Mouse (Mus musculus) heart, postnatal 36 days (tissue): ENCODE data around the gene Gusb. TPM values are rescaled to one million over a fixed set of nuclear protein-coding genes. Genes with fewer than 3 reads are reported as not detected.

Experiments
- DNase-seq, 2 experiments: peaks; one replicate each; pipeline ENCODE4 v3.0.0; 2021 to 2022
- intact Hi-C: fragments of 180-260 bp; cut with DNase I; formaldehyde crosslinking; loops from one replicate; pipeline ENCODE4 v1.15.1; 2025
- total RNA-seq, 2 experiments: library from RNA; stranded (reverse); gene quantifications; 2 replicates each; pipeline ENCODE4 v1.2.3; 2021

Gusb gene
- total RNA-seq, 2 experiments from 2014 or later: 13.3 to 15.6 TPM

DNA sequence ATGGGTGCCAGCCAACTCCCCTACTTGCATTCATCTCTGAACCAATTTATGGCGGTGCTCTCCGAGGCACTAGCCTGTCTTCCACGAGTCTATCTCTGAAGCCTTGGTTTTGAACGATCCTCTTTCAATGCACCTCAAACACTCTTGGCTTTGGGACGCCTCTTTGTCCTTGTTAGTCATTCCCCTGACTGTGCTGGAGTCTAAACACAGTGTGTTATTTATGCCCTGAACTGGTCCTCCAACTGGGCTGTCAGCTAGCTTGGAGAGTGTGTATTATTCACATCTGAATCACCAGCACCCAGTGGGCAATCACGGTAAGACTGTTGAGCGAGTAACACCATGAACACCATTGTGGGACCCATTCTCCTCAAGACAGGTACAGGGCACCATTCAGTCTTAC is 24.8 kb upstream of the Gusb start:
- DNase-seq: no peak
- intact Hi-C loops: loop anchor here (5.0 kb wide), 2 partner anchors 50 to 195 kb away; no protein-coding TSS in a partner anchor

DNA sequence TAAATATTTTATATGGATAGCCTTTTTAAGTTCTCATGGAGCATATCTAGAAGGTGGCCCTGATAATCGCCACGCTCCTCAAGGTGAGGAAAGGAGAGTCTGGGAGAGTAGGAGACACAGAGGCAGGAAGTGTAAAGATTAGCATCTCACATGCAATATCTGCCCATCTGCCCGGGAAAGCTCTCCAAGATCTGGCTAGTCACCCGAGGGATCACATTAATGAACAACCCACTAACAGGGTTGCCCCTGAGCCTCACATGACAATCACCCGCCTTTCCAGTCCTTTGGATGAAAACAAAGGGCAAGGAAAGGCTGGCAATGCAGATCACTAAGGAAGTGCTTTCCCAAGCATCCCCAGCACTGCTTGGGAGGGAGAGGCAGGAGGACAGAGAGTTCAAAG is 24.3 kb upstream of the Gusb start:
- no peak for DNase-seq
- intact Hi-C loops: loop anchor here (5.0 kb wide), 2 partner anchors 50 to 195 kb away; no protein-coding TSS in a partner anchor

DNA sequence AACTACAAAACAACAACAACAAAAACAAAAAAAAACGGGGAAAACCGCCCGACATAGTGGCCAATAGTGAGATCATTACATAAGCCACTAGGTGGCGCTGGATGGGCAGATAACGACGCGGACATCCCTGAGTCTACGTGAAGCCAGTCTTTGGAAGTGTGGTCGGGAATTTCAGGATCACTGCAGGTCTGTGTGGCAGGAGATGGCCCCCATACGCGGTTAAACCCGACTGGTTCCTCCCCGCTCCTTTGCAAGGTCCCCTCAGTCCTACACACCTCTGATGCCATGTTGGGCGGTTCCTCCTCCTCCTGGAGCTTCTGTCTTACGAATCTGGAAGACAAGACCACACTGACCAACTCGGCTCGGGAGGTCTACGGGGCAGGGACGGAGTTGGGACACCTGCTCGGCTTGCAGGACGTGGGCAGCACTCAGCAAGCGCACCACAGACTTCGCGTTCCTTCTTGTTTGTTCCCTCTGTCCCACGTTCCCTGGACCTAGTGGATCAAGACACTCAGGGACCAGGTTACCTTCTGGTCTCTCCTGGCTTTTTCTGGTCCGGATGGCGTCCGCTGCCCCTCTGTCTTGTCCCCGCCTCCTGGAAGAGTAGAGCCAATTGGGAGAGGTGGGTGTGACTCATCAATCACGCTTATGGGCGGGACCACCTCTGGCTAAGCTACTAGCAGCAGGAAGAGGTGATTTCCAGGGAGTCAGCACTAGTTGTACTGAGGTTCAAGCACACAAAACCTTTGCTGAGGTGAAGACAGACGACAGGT is 21.1 kb upstream of the Gusb start:
- peak; percentile 81 for DNase-seq
- intact Hi-C loops: loop anchor here (1.0 to 2.0 kb wide), 3 partner anchors 14 to 139 kb away; no protein-coding TSS in a partner anchor

DNA sequence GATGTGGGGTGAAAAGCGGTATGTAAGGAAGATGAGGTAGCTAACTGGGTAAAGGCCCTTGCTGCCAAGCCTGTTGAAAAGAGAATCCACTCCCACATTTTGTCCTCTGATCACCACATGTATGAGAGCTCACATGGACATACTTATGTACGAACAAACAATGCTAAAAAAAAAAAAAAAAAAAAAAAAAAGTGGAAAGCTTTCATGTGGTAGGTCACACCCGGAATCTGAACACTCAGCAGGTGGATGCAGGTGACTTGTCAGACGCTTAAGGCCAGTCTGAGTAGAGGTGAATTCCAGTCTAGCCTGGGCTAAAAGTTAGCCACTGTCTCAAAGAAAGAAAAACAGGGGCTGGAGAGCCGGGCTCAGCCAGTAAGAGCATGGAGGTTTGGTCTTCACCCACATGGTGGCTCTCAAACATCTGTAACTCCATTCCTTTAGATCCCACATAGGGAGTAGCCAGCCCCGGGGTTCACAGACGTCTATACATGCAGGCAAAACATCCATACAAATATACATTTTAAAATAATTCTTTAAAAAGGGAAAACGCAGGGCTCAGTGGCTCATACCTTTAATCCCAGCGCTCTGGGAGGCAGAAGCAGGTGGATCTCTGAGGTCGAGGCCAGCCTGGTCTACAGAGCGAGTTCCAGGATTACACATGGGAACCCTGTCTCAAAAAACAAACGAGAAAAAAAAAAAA is 20.4 kb upstream of the Gusb start:
- no peak for DNase-seq
- intact Hi-C loops: loop anchor here (1.0 to 2.0 kb wide), 3 partner anchors 15 to 140 kb away; no protein-coding TSS in a partner anchor

DNA sequence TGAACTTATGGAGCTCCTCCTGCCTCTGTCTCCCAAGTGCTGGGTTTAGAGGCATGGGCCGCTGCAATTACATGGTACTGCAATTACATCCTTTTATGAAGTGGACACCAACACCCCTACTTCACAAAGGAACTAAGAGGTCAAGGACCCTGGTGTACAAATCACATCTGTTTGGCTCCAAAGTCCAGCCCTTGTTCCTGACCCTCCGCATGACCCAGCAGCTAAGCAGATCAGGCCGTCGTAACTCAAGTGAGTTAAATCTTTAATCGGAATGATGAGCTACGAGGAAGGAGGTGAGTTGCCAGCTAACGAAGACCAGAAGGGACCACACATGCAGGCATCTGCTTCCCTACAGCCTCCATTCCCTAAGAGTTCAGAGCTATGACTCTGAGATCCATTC is 19.5 kb upstream of the Gusb start:
- intact Hi-C loops: loop anchor here (2.0 kb wide), 1 partner anchor 116 kb away; no protein-coding TSS in a partner anchor
- DNase-seq: no peak

DNA sequence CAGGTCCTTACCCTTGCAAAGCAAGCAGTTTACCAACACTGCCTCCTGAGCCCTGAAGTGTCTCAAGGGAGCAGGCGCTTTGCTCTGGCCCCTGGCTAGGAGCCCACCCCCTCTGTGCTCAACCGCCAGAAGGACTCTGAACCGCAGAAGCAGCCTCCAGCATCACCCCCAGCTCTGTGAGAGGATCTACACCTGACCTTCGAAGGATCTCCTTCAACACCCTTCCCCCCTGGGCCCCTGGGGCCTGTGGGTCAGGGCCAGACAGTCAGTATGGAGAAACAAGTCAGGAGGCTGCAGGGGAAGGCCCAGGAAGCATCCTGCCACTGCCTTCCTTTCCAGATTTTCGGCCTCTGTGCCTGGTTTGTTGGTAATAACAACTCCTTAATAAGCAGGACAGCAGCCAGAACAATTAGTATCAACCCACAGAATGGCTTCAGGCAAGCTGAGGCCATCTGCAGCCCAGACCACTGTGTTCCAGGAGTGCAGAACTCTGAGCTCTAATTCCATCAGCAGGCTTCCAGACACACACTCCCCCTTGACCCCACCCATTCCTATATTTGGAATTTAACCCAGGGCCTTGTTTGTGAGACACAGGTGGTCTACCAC is 18.6 kb upstream of the Gusb start:
- intact Hi-C loops: no loop called here
- no peak for DNase-seq

DNA sequence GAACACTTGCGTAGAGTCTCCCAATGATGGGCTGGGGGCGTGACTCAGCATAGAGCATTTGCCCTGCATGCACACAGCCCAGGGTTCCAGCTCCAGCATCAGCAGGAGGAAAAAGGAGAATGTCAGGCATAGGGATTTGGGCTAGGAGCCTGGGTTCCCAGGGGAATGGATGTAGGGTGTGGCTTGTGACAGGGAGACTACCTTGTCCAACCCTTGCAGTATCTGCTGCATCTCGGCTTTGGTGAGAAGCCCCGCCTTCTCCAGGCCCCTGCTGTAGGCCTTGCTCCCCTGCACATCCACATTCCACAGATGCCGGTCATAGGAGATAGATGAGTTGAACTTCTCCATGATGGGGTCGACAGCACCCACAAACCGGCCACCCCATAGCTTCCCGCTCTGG is 16.6 kb upstream of the Gusb start:
- DNase-seq: no peak
- intact Hi-C loops: no loop called here

DNA sequence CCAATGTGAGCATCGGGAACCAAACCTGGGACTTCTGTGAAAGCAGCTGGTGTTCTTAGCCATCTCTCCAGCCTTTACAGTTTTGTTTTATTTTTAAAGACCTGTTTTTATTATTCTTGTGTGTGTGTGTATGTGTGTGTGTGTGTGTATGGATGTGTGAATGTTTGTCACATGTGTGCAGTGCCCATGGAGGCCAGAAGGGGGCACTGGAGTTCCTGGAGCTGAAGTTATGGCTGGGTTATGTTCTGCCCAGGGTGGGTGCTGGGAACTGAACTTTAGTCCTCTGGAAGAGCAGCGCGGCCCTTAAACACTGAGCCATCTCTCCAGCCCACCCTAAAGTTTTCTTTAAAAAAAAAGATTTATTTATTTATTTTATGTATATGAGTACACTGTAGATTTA is 12.3 kb upstream of the Gusb start:
- intact Hi-C loops: no loop called here
- no peak for DNase-seq

DNA sequence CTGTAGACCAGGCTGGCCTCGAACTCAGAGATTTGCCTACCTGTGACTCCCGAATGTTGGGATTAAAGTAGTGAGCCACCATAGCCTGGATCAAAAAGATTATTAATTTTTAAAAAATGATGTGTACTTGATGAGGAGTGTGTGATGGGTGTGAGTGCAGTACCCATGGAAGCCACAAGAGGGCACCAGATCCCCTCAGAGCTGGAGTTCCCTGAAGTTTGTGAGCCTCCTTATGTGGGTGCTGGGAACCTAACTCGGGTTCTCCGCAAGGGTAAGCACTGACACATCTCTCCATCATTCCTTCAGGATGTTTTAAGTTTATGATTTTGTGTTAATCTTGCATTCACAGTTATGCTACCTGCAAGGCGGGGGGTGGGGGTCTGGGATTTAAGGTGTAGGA is 8.1 kb upstream of the Gusb start:
- intact Hi-C loops: no loop called here
- no peak for DNase-seq

DNA sequence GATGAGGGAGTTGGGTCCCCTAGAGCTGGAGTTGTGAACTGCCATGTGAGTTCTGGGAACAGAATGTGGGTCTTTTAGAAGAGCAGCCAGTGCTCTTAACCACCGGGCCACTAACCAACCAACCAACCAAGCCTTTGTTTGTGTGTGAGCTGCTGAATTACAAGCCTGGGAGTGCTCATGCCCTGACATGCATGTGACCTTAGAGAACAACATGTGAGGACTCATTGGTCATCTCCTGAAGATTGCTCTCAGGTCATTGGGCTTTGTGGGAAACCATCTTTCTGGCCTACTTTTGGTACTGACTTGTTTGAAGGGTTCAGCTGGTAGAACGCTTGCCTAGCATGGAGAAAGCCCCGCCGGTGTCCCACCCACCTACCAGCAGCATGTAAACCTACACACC is 6.9 kb upstream of the Gusb start:
- intact Hi-C loops: no loop called here

DNA sequence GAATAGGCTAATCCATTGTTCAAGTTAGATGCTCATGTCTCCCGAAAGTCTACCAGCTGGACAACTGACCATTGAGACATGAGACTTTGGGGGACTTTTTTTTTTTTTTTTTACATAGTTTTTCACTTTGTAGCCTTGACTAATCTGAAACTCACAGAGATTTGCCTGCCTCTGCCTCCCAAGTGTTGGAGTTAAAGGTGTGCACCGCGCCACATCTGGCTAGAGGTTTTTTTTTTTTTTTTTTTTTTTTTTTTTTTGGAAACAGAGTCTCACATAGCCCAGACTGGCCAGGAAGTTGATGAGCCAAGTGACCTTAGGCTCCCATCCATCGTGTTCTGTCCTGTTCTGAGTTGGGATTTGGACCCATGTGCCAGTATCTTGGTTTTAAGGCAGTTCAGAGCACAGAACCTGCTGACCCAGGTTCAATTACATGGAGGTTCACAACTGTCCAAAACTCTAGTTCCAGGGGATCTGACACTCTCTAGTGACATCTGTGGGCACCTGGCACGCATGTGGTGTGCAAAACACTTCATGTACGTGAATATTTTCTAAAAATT is 5.3 kb upstream of the Gusb start:
- no peak for DNase-seq

More for the DNA sequence above, 6.9 kb upstream of the Gusb start:
- DNase-seq: no peak

DNA sequence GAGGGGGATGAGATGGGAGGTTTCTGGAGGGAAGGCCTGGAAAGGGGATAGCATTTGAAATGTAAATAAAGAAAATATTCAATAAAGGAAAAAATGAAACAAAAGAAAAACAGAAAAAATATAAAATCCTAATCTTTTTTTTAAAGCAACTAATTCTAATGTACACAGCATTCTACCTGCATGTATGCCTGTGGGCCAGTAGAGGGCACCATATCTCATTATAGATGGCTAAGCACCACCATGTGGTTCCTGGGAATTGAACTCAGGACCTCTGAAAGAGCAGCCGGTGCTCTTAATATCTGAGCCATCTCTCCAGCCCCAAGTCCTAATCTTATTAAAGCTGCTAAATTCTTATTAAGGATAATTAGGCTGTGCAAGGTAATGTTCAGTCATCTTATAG is 4.5 kb upstream of the Gusb start:
- DNase-seq: no peak
- intact Hi-C loops: no loop called here

More for the DNA sequence above, 5.3 kb upstream of the Gusb start:
- intact Hi-C loops: no loop called here

DNA sequence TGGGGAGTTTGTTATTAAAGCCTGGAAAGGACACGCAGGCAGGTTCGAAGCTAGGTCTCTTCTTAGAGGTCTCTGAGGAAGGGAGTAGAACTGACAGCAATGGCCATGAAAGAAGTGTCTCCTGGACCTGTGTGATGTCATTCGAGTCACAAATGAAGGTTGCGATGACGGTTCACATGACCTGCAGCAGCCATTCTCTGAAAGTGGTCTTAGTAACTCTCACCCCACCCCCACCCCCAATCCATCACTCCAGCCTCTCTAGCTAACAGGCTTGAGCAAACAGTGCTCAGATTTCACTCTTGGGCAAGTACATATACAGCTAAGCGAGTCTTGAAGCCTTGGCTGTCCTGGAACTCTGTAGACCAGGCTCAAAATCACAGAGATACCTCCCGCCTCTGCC is 380 bp upstream of the Gusb start:
- intact Hi-C loops: loop anchor here (2.0 kb wide), 1 partner anchor 32 kb away; no protein-coding TSS in a partner anchor
- no peak for DNase-seq

DNA sequence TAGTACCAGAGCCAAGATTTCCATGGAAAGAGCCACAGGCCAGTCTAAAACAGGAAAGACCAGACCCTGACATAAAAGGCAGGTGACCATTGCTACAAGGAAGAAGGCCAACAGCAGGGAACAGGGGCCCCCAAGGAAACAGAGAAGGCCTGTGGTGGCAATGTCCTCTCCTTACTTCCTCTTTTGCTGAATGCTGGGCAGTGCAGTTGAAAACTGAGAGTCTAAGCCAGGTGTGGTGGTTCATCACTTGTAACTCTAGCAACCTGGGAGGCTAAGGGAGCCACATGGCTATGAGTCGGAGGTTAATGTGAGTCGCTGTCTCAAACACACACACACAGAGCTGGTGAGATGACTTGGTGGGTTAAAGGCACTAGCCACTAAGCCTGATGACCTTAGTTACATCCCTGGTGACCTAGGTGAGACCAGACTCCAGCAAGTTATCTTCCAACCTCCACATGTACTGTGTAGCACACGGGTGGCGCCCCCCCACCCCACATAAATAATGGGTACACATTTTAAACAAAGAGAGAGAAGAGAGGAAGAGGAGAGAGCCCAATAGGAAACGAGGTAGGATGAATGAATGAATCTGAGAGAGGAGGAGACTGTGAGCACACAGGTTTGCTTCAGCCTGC is 1.4 kb downstream of the Gusb start:
- DNase-seq: no peak

DNA sequence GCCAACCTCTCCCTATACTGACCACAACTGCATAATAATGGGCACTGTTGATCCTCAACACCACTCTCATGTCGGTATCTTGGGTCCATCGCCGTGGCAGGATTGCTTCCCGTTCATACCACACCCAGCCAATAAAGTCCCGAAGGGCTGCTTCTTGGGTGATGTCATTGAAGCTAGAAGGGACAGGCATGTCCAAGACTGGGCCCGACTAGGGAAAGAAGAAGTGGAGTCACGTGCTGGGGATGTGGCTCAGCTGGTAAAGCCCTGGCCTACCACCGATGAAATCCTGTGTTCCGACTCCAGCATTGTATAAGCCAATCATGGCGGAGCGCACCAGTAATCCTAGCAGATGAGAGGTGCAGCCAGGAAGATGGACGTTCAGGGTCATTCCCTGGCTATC is 2.1 kb downstream of the Gusb start:
- intact Hi-C loops: no loop called here
- DNase-seq: peak; percentile 27 to 29

More for the DNA sequence above, 1.4 kb downstream of the Gusb start:
- intact Hi-C loops: no loop called here

DNA sequence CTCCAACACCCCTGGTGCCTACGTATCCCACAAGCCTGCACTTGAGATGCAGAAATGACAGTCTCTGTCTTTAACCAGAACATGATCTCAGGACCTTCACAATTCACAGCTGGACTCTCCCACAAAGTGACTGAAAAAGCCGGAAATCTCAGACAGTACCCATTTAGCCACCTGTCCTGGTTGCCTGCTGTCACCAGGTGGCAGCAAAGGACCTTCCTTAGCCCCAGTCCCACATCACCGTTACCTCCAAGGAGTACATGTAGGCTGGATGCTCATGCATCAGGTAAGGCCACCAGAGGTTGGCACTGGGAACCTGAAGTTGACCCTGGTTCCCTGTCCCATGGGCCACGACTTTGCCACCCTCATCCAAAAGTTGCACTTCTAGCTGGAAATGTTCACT is 3.8 kb downstream of the Gusb start:
- intact Hi-C loops: loop anchor here (1.0 kb wide), 1 partner anchor 38 kb away; no protein-coding TSS in a partner anchor
- DNase-seq: peak; percentile 48 to 56

DNA sequence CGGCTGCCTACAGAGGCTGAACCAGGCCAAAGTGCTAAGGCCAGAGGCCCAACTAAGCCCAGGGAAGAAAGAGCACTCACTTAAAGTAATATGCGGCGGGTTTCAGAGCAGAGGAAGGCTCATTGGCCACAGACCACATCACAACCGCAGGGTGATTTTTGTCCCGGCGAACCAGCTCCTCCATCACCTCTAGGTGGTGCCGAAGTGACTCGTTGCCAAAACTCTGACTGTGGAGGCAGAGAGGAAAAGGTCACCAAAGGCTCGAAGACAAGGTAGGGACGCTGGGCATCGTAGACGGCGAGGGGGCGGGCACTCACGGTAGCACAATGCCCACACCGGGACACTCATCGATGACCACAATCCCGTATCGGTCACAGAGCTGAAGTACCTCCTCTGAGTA is 5.1 kb downstream of the Gusb start:
- intact Hi-C loops: no loop called here
- no peak for DNase-seq

DNA sequence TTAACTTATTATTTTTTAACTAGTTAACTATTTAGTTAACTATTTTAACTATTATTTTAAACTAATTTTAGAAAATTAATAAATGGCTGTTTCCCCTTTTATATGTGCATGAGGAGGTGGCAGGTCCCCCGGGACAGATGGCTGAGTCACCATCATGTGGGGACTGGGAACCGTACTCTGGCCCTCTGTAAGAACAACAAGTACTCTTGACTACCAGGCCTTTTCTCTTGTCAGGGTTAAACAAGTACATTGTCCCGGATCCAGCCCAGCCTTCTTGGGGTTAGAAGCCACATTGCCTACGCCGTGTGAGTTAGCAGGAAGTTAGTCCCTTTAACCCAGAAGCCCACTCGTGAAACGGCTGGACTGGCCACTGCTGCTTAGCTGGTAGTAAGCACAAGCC is 7.9 kb downstream of the Gusb start:
- intact Hi-C loops: no loop called here
- DNase-seq: no peak

DNA sequence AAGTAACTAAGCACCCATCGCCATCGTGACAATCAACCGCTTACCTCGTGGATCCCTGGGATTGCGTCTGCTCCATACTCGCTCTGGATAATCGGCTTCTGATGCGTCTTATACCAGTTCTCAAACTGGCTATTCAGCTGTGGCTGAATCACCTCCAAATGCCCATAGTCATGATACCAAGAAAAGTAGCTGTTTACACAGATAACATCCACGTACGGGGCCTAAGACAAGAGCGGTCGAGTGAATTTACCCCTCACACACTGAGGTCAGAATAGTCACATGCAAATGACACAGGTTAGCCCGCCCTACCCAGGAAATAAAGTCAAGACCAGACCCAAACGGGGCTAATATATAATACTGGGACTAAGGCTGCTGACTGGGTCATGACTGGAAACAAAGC is 9.5 kb downstream of the Gusb start:
- intact Hi-C loops: no loop called here
- DNase-seq: no peak

DNA sequence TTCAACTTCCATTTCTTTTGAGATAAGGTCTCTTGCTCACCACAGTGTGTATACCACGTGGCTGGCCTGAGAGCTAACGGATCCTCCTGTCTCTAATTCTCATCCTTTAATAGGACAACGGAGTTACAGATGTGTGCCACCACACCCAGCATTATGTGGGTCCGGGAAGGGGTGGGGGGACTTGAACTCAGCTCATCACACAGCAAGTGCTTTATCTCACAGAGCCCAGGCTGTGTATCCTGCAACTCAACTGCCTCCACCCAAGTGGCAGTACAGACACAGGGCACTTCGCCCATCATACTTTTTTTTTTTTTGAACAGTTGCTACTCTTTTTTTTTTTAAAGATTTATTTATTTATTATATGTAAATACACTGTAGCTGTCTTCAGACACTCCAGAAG is 11.0 kb downstream of the Gusb start:
- intact Hi-C loops: no loop called here
- no peak for DNase-seq

DNA sequence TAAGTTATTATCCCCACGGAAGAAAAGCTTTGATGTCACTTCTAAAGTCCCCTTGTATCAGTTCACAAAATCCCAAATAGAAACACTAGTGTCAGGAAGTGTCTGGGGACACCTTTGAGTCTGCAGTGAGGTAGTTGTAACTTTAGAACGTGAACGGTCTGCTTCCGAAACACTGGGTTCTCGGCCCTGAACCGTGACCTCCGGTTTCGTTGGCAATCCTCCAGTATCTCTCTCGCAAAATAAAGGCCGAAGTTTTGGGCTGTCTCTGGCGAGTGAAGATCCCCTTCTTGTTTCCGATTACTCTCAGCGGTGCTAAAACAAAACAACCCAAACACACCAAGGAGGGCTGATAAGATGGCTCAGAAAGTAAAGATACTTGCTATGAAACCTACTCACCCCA is 13.5 kb downstream of the Gusb start:
- DNase-seq: no peak
- intact Hi-C loops: no loop called here
